Mouse (Mus musculus) erythroblast, embryonic 14.5 days (primary cell): ENCODE data around the gene Capns2. TPM values are rescaled to one million over a fixed set of nuclear protein-coding genes. Genes with fewer than 3 reads are reported as not detected.

ENCODE experiments used
- H3K27me3 ChIP-seq: 2 replicates; pipeline ENCODE4 v1.6.1; 2012; ENCODE audit warnings: inconsistent platforms; ENCODE audit not compliant: control insufficient read depth
- H3K36me3 ChIP-seq: 2 replicates; pipeline ENCODE4 v1.6.1; 2012; ENCODE audit warnings: mild to moderate bottlenecking, inconsistent platforms; ENCODE audit not compliant: control insufficient read depth
- H3K4me1 ChIP-seq: 2 replicates; pipeline ENCODE4 v1.6.1; 2012; ENCODE audit warnings: inconsistent platforms; ENCODE audit not compliant: control insufficient read depth
- H3K4me3 ChIP-seq: replicated peaks from 2 replicates; pipeline ENCODE3; 2012; ENCODE audit warnings: moderate library complexity, mild to moderate bottlenecking, inconsistent platforms
- H3K9me3 ChIP-seq: 2 replicates; pipeline ENCODE4 v1.6.1; 2012; ENCODE audit warnings: low read length, inconsistent platforms, mixed read lengths; ENCODE audit not compliant: control insufficient read depth
- GATA1 ChIP-seq: IDR thresholded peaks from 2 replicates; pipeline ENCODE4 v1.6.1; 2012; ENCODE audit warnings: low read length, inconsistent platforms, mixed read lengths
- TAL1 ChIP-seq: IDR thresholded peaks from 3 replicates; pipeline ENCODE4 v1.6.1; 2012; ENCODE audit warnings: low read length, inconsistent platforms, mixed read lengths
- polyA plus RNA-seq: library from polyadenylated mRNA; stranded (reverse); fragments of >175 nt; gene quantifications from 2 replicates; pipeline ENCODE4 v1.2.3, GENCODE M21; 2012

The Capns2 gene
- not detected in 2 replicates for polyA plus RNA-seq

GRCm38 (mm10) chr8:92901107-92901506 lies at the start of gene Capns2:
Capns2 (plus strand) TSS chr8:92901407.
- TF ChIP-seq TAL1 (no peak), GATA1 (no peak)
- Histone ChIP-seq H3K36me3 (no peaks in the 10 kb centered on the region), H3K27me3 (no peaks in the 10 kb centered on the region)

GRCm38 (mm10) chr8:92853188-92853983 lies 47.8 kb upstream of the Capns2 start:
- H3K9me3 ChIP-seq: no peaks in the 10 kb centered on the region
- no peaks in the 10 kb centered on the region for H3K36me3 ChIP-seq
- TF ChIP-seq TAL1 (no peak), GATA1 (no peak)
- H3K4me1 ChIP-seq: 0 out of 2 replicates have a peak, but pooled peaks cover 3% of the 10 kb centered on the region
- H3K27me3 ChIP-seq: peaks cover 33% of the 10 kb centered on the region
- no peak overlapping the region for H3K4me3 ChIP-seq

More at GRCm38 (mm10) chr8:92901107-92901506, at the start of gene Capns2:
- Histone ChIP-seq H3K4me1 (no peaks in the 10 kb centered on the region), H3K4me3 (no peak within 1 kb of the TSS), H3K9me3 (no peaks in the 10 kb centered on the region)

- H3K4me3 ChIP-seq: no peak overlapping the region
- H3K27me3 ChIP-seq: peaks cover 33% of the 10 kb centered on the region
- no peaks in the 10 kb centered on the region for H3K36me3 ChIP-seq
- 0 out of 2 replicates have a peak, but pooled peaks cover 3% of the 10 kb centered on the region for H3K4me1 ChIP-seq
- H3K9me3 ChIP-seq: no peaks in the 10 kb centered on the region
- TF ChIP-seq GATA1: no peak
- TF ChIP-seq TAL1: no peak
These were observed 46.5 kb upstream of the Capns2 start for GRCm38 (mm10) chr8:92854673-92855072.

- Histone ChIP-seq H3K4me1 (0 out of 2 replicates have a peak, but pooled peaks cover 3% of the 10 kb centered on the region), H3K4me3 (peak within 1 kb of the TSS; percentile 41), H3K36me3 (no peaks in the 10 kb centered on the region), H3K9me3 (no peaks in the 10 kb centered on the region), H3K27me3 (peaks cover 33% of the 10 kb centered on the region)
- TF ChIP-seq TAL1 (no peak), GATA1 (no peak)
These were observed 45.9 kb upstream of the Capns2 start, which contains the start of gene Lpcat2 for GRCm38 (mm10) chr8:92855171-92855894. Lpcat2 (plus strand) TSS chr8:92855339.

- H3K36me3 ChIP-seq: no peaks in the 10 kb centered on the region
- no peak overlapping the region for H3K4me3 ChIP-seq
- peaks cover 33% of the 10 kb centered on the region for H3K27me3 ChIP-seq
- H3K4me1 ChIP-seq: 0 out of 2 replicates have a peak, but pooled peaks cover 3% of the 10 kb centered on the region
- H3K9me3 ChIP-seq: no peaks in the 10 kb centered on the region
- no peak for TF ChIP-seq GATA1
These were observed 44.8 kb upstream of the Capns2 start for GRCm38 (mm10) chr8:92856273-92856986.

GRCm38 (mm10) chr8:92858475-92859182 lies 42.6 kb upstream of the Capns2 start:
- Histone ChIP-seq H3K4me3 (no peak overlapping the region), H3K4me1 (0 out of 2 replicates have a peak, but pooled peaks cover 3% of the 10 kb centered on the region), H3K9me3 (no peaks in the 10 kb centered on the region), H3K36me3 (no peaks in the 10 kb centered on the region), H3K27me3 (peaks cover 27% of the 10 kb centered on the region)
- TF ChIP-seq TAL1 (no peak), GATA1 (no peak)

- Histone ChIP-seq H3K4me1 (no peaks in the 10 kb centered on the region), H3K9me3 (no peaks in the 10 kb centered on the region), H3K4me3 (no peak overlapping the region), H3K36me3 (no peaks in the 10 kb centered on the region), H3K27me3 (no peaks in the 10 kb centered on the region)
- TF ChIP-seq TAL1: no peak
These were observed 39.2 kb upstream of the Capns2 start for GRCm38 (mm10) chr8:92861977-92862376.

- Histone ChIP-seq H3K36me3 (no peaks in the 10 kb centered on the region), H3K4me1 (no peaks in the 10 kb centered on the region), H3K9me3 (no peaks in the 10 kb centered on the region), H3K27me3 (no peaks in the 10 kb centered on the region), H3K4me3 (no peak overlapping the region)
- TF ChIP-seq GATA1 (no peak), TAL1 (no peak)
These were observed 30.9 kb upstream of the Capns2 start for GRCm38 (mm10) chr8:92870281-92870680.
